8 mouse cellular contexts compared by ENCODE assay signal in the genomic region with DNA sequence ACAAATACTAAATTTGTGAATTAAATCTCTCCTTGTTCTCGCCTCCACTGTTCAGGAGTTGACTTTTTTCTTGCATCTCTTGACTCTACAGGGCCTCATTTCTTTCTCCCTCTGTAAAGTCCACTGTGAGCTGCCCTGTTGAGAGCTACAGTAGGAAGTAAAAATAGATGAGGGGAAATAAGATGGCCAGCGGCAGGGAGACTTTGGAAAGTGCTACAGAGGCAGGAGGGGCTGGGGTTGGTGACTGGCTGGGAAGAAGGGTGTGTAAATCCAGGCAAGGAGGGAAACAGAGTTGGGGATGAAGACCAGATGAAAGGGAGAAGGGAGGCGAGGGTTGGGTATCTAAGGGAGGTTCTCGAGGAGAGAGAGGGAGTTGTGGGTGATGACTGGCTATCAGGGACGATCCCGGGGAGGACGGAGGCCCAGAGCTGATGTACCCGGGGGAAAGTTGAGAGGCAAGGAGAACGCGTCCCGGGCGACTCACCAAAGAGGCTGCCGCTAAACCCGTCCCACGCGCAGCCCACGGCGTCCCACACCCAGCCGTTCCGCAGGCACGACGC. TPM values are rescaled to one million over a fixed set of nuclear protein-coding genes. Genes with fewer than 3 reads are reported as not detected.
DNase-seq lines count a peak whose midpoint lies in the region; ATAC-seq and TF ChIP-seq lines count a peak whose summit lies in the region.

No protein-coding gene starts in this region.

- no peak for ATAC-seq in kidney, embryonic 16.5 days (ENCODE audit: low FRiP score, low TSS enrichment)
- no peak for ATAC-seq in heart, postnatal 0 days (ENCODE audit: insufficient read depth, low read depth)
- no peak for ATAC-seq in liver, postnatal 0 days

- H3K9ac ChIP-seq in kidney, embryonic 16.5 days (replicated peaks; ENCODE audit: low read length), result peak overlapping the region; percentile 87
- peak overlapping the region; percentile 87 for H3K9ac ChIP-seq in heart, postnatal 0 days (replicated peaks; ENCODE audit: low read depth, low read length)
- H3K9ac ChIP-seq in liver, postnatal 0 days (replicated peaks), result peak overlapping the region; percentile 88

- intact Hi-C loops in left cerebral cortex, postnatal 4 days (cut with DNase I), result no loop called here

- DNase-seq in kidney, adult 11 months, result no peak
- peak; percentile 23 for DNase-seq in heart, postnatal 0 days (ENCODE audit: low spot score)
- DNase-seq in liver, postnatal 0 days, result no peak
- DNase-seq in left cerebral cortex, postnatal 4 days, result no peak
- no peak for DNase-seq in thymus, adult 18-20 months
- no peak for DNase-seq in frontal cortex, adult 2 months (ENCODE audit: extremely low spot score in 1 of 2, low spot score in 1 of 2)

- H3K4me2 ChIP-seq in kidney, embryonic 16.5 days (replicated peaks; ENCODE audit: low read depth, low read length), result peak overlapping the region; percentile 73
- H3K4me2 ChIP-seq in heart, postnatal 0 days (ENCODE audit: low read depth, low read length), result peak overlapping the region; percentile 98
- H3K4me2 ChIP-seq in liver, postnatal 0 days (ENCODE audit: low read depth, low read length), result peak overlapping the region; percentile 85

- TF ChIP-seq CTCF in heart, postnatal 0 days (IDR thresholded peaks at IDR 0.05; ENCODE audit: low read depth), result no peak
- TF ChIP-seq CTCF in liver, postnatal 0 days (IDR thresholded peaks at IDR 0.05; ENCODE audit: low read depth), result no peak

- no peaks in the 10 kb centered on the region for H3K27me3 ChIP-seq in kidney, embryonic 16.5 days (ENCODE audit: insufficient read depth, low read length)
- no peaks in the 10 kb centered on the region for H3K27me3 ChIP-seq in heart, postnatal 0 days (ENCODE audit: control insufficient read depth, insufficient read depth, low read length)
- no peaks in the 10 kb centered on the region for H3K27me3 ChIP-seq in liver, postnatal 0 days (ENCODE audit: insufficient read depth, low read length)

- peak overlapping the region; percentile 82 for H3K4me3 ChIP-seq in kidney, embryonic 16.5 days (ENCODE audit: low read length)
- H3K4me3 ChIP-seq in brown adipose tissue, adult 24 weeks (ENCODE audit: insufficient read depth, low read depth, low read length), result peak overlapping the region; percentile 81
- peak overlapping the region; percentile 91 for H3K4me3 ChIP-seq in heart, postnatal 0 days (ENCODE audit: low read depth, low read length)
- H3K4me3 ChIP-seq in liver, postnatal 0 days (ENCODE audit: low read depth, low read length), result peak overlapping the region; percentile 82

- peaks cover 12% of the 10 kb centered on the region for H3K36me3 ChIP-seq in kidney, embryonic 16.5 days (ENCODE audit: insufficient read depth, low read length)
- H3K36me3 ChIP-seq in heart, postnatal 0 days (replicated peaks; ENCODE audit: control insufficient read depth, insufficient read depth, low read length), result peaks cover 11% of the 10 kb centered on the region
- peaks cover 8% of the 10 kb centered on the region; the same call in 1 of the 2 replicates for H3K36me3 ChIP-seq in liver, postnatal 0 days (replicated peaks; ENCODE audit: insufficient read depth, low read length)

- 2% methylated on average over 22 of the region's 22 CpGs for WGBS in kidney, embryonic 16.5 days
- WGBS in heart, postnatal 0 days, result 1% methylated on average over 22 of the region's 22 CpGs
- 2% methylated on average over 22 of the region's 22 CpGs for WGBS in liver, postnatal 0 days (ENCODE audit: insufficient replicate concordance)

- no peaks in the 10 kb centered on the region for H3K9me3 ChIP-seq in kidney, embryonic 16.5 days (ENCODE audit: low read length)
- H3K9me3 ChIP-seq in heart, postnatal 0 days (replicated peaks; ENCODE audit: control insufficient read depth, low read length), result no peaks in the 10 kb centered on the region
- H3K9me3 ChIP-seq in liver, postnatal 0 days (ENCODE audit: low read length), result no peaks in the 10 kb centered on the region

- peaks cover 9% of the 10 kb centered on the region for H3K4me1 ChIP-seq in kidney, embryonic 16.5 days (ENCODE audit: insufficient read depth, low read length)
- H3K4me1 ChIP-seq in brown adipose tissue, adult 24 weeks (ENCODE audit: control insufficient read depth, insufficient read depth, insufficient read length, low read length), result no peaks in the 10 kb centered on the region
- peaks cover 31% of the 10 kb centered on the region for H3K4me1 ChIP-seq in heart, postnatal 0 days (ENCODE audit: control insufficient read depth, insufficient read depth)
- peaks cover 18% of the 10 kb centered on the region for H3K4me1 ChIP-seq in liver, postnatal 0 days (ENCODE audit: insufficient read depth)

- no peak for TF ChIP-seq EP300 in heart, postnatal 0 days (IDR thresholded peaks at IDR 0.05; ENCODE audit: low read depth)
- no peak for TF ChIP-seq EP300 in liver, postnatal 0 days (IDR thresholded peaks at IDR 0.05; ENCODE audit: low read depth)

- peak overlapping the region; percentile 86 for H3K27ac ChIP-seq in kidney, embryonic 16.5 days (ENCODE audit: low read length)
- H3K27ac ChIP-seq in brown adipose tissue, adult 24 weeks (replicated peaks; ENCODE audit: low read depth, low read length), result no peak overlapping the region
- peak overlapping the region; percentile 93 for H3K27ac ChIP-seq in heart, postnatal 0 days (ENCODE audit: low read depth)
- peak overlapping the region; percentile 86; the same call in 1 of the 2 replicates for H3K27ac ChIP-seq in liver, postnatal 0 days (ENCODE audit: low read depth)

RNA-seq across cellular contexts. Expression of a gene that starts 0.8 kb away (rescaled TPM):
- 9.3 and 9.4 TPM in 2 replicates for polyA plus RNA-seq in kidney, embryonic 16.5 days (2015; fragmentation: Nextera tagmentation; extraction: Ambion mirVana)
- polyA plus RNA-seq in brown adipose tissue, adult 24 weeks (2012; ENCODE audit: insufficient read depth, insufficient read length, missing spikeins), result 1.7 and 1.8 TPM in 2 replicates
- 19.4 and 22.0 TPM in 2 replicates for total RNA-seq in heart, postnatal 0 days (2014; rRNA removed; ENCODE audit: low replicate concordance)
- 6.7 and 7.6 TPM in 2 replicates for polyA plus RNA-seq in heart, postnatal 0 days (2015; fragmentation: Nextera tagmentation; extraction: Ambion mirVana)
- polyA plus RNA-seq in liver, postnatal 0 days (2015; fragmentation: Nextera tagmentation; extraction: Ambion mirVana), result 1.3 and 1.6 TPM in 2 replicates
- total RNA-seq in left cerebral cortex, postnatal 4 days (2021), result 1 to 10 TPM; 6.0 to 7.7 TPM
- polyA plus RNA-seq in frontal cortex, adult 2 months (2012; rRNA removed), result 6.5 and 6.8 TPM in 2 replicates

RNA-seq across cellular contexts. Expression of a gene that starts 0.9 kb away (rescaled TPM):
- 3.0 and 3.6 TPM in 2 replicates for polyA plus RNA-seq in kidney, embryonic 16.5 days (2015; fragmentation: Nextera tagmentation; extraction: Ambion mirVana)
- polyA plus RNA-seq in brown adipose tissue, adult 24 weeks (2012; ENCODE audit: insufficient read depth, insufficient read length, missing spikeins), result 2.4 and 2.9 TPM in 2 replicates
- 5.2 and 11.4 TPM in 2 replicates for total RNA-seq in heart, postnatal 0 days (2014; rRNA removed; ENCODE audit: low replicate concordance)
- polyA plus RNA-seq in heart, postnatal 0 days (2015; fragmentation: Nextera tagmentation; extraction: Ambion mirVana), result 1.8 and 1.9 TPM in 2 replicates
- polyA plus RNA-seq in liver, postnatal 0 days (2015; fragmentation: Nextera tagmentation; extraction: Ambion mirVana), result 0.52 and 0.66 TPM in 2 replicates
- total RNA-seq in left cerebral cortex, postnatal 4 days (2021), result 10 to 100 TPM; 16.2 to 18.4 TPM
- polyA plus RNA-seq in frontal cortex, adult 2 months (2012; rRNA removed), result 4.2 and 4.6 TPM in 2 replicates

RNA-seq across cellular contexts. Expression of a gene that starts 6.6 kb away (rescaled TPM):
- polyA plus RNA-seq in kidney, embryonic 16.5 days (2015; fragmentation: Nextera tagmentation; extraction: Ambion mirVana), result not detected in 2 replicates
- polyA plus RNA-seq in brown adipose tissue, adult 24 weeks (2012; ENCODE audit: insufficient read depth, insufficient read length, missing spikeins), result not detected in 2 replicates
- total RNA-seq in heart, postnatal 0 days (2014; rRNA removed; ENCODE audit: low replicate concordance), result not detected in 2 replicates
- polyA plus RNA-seq in heart, postnatal 0 days (2015; fragmentation: Nextera tagmentation; extraction: Ambion mirVana), result not detected in 2 replicates
- not detected in 2 replicates for polyA plus RNA-seq in liver, postnatal 0 days (2015; fragmentation: Nextera tagmentation; extraction: Ambion mirVana)
- not detected for total RNA-seq in left cerebral cortex, postnatal 4 days (2021)
- 0.04 TPM in 1 of 2 replicates, not detected in the other for polyA plus RNA-seq in frontal cortex, adult 2 months (2012; rRNA removed)
